Mouse (Mus musculus) T-helper 17 cell (primary cell): ENCODE results near the gene Mmp11.

ENCODE experiments used
- in situ Hi-C, 2 experiments: fragments of 300-600 bp; cut with MboI, MseI; formaldehyde crosslinking; loops; 1 replicate in 1 of 2; 2 replicates in 1 of 2; pipeline ENCODE4 v1.15.1; 2025; ENCODE audit warnings: high pct_unique_total_duplicates in 2 of 2

Mmp11 gene

DNA sequence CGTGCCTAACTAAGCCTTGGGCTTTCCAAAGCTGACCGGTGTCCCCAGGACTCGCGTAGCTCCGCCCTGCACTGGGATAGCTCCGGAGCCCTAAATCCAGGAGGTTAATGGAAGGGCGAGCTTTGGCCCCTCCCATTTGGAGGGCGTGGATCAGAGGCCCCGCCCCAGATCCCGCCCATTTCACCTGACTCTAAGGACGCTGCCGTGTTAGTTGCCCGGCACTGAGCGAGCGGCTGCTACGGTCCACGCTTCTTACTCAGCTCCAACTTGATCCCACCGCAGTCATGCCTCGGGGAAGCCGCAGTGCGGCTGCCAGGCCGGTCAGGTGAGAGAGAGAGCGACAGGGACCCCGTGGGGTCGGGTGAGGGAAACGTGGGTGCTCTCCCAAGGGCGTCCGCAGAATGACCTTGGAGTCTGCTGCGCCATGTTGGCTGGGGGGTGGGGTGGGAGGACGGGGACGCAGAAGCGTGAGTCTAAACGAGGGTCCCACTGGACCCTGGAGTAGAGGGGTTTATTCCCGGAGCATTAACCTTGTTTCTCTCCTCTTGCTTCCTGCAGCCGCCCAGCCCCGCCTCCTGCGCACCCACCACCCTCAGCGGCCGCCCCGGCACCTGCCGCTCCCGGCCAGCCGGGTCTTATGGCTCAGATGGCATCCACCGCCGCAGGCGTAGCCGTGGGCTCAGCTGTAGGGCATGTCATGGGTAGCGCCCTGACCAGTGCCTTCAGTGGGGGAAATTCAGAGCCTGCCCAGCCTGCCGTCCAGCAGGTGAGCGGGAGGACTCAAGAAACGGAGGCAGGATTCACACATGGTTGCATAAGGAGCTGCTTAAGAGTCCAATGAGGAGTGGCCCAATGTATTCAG lies at the start of gene Mmp11:
Gene Mmp11, minus strand, starts transcription at position 817 of the 862 bp plus-strand sequence.
- in situ Hi-C loops, result no loop called here

GRCm38 (mm10) chr10:75979432-75979831 lies 43.1 kb upstream of the Mmp11 start:
- in situ Hi-C loops, result no loop called here

- in situ Hi-C loops, result no loop called here
These were observed 42.5 kb upstream of the Mmp11 start for GRCm38 (mm10) chr10:75978835-75979157.

GRCm38 (mm10) chr10:75978119-75978834 lies 42.0 kb upstream of the Mmp11 start:
- in situ Hi-C loops, result no loop called here

DNA sequence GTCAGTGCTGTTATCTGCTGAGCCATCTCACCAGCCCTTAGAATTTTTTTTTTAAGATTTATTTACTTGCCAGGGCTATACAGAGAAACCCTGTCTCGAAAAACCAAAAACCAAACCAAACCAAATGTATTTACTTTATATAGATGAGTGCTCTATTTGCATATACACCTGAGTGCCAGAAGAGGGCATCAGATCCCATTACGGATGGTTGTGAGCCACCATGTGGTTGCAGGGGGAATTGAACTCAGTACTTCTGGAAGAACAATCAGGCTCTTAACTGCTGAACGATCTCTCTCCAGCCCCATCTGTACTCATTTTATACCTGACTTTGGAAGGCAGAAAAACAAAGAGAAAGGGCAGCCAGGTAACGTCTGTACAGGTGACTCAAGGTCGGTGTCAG lies 38.9 kb upstream of the Mmp11 start:
- in situ Hi-C loops, result no loop called here

GRCm38 (mm10) chr10:75973846-75974245 lies 37.5 kb upstream of the Mmp11 start:
- in situ Hi-C loops, result no loop called here

DNA sequence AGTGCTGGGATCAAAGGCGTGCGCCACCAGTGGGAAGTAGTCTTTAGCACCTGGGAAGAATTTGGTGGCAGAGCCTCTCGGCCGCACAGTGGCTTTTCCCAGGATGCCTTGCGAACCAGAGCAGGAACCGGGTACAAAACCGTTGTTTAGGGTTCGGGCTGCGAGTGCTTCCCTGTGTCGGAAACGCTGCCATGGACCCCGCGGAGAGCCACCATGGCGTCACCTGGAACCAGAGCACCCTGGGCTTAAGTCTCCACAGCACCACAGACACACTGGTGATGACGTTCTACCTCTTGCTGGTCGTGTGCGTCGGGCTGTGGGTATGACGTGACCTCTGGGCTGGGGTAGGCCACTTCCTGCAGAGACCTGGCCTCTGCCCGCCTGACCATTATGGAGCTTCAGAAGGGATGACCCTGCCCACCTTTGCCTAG lies 18.1 kb upstream of the Mmp11 start, which contains the start of gene Gm5134:
Gene Gm5134, plus strand, starts transcription at position 134 of the 431 bp plus-strand sequence.
- in situ Hi-C loops, result loop anchor here (5.0 kb wide), 2 partner anchors 67 to 212 kb away; no protein-coding TSS in a partner anchor

DNA sequence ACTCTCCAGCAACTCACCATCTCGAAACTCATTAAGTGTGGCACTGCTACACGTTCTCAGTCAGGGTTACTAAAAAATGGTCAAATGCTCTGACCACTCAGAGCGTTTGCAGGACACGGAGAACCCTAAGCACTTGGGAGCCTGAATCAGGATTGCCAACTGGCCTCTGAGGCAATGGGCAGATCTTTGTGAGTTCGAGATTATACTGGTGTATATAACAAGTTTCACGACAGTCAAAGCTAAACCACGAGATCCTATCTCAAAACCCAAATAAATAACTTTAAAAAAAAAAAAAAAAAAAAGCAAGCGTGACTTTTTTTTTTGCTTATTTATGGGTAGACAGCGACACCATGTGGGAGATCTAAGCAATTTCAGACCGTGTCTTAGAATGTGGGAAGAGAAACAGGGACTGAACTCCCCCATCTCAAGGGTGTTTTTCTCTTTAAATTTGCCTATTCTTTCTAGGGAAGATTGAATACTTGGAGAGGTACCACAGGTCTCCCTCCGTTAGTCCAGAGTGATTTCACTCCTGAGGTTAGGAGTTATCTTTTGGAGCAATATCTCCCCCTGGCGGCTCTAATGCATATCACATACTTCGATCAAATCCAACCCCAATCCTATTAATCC lies 15.2 kb upstream of the Mmp11 start:
- in situ Hi-C loops, result loop anchor here (5.0 kb wide), 2 partner anchors 64 to 209 kb away; no protein-coding TSS in a partner anchor

- in situ Hi-C loops, result loop anchor here (5.0 kb wide), 2 partner anchors 64 to 208 kb away; no protein-coding TSS in a partner anchor
These were observed 14.5 kb upstream of the Mmp11 start for GRCm38 (mm10) chr10:75950791-75951210.

GRCm38 (mm10) chr10:75949053-75950045 lies 13.1 kb upstream of the Mmp11 start:
- in situ Hi-C loops, result loop anchor here (5.0 kb wide), 3 partner anchors 62 to 207 kb away; no protein-coding TSS in a partner anchor

GRCm38 (mm10) chr10:75948079-75948478 lies 11.8 kb upstream of the Mmp11 start:
- in situ Hi-C loops, result loop anchor here in 1 of 2 experiments (5.0 kb wide), 1 partner anchor 191 kb away; no protein-coding TSS in a partner anchor

- in situ Hi-C loops, result loop anchor here in 1 of 2 experiments (5.0 kb wide), 1 partner anchor 189 kb away; no protein-coding TSS in a partner anchor
These were observed 9.6 kb upstream of the Mmp11 start for GRCm38 (mm10) chr10:75945896-75946295.

DNA sequence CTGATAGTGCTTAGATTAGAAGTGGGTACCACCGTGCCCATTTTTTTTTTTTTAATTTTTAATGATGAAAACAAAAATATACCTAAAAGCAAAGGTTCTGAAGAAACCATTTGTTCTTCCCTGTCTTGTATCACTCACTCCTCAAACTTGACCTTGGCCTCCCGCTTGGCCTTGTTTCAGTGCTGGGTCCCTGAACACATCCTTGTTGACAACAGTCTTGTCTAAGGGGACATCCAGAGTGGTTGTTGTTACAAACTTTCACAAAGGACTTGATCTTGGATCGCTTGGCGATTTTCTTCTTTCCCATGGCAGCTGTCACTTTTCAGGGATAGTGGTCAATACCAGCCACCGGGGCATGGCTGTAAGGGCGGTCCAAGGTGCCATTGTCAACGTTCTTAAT lies 8.9 kb upstream of the Mmp11 start:
- in situ Hi-C loops, result loop anchor here in 1 of 2 experiments (5.0 kb wide), 1 partner anchor 188 kb away; no protein-coding TSS in a partner anchor

GRCm38 (mm10) chr10:75944066-75944772 lies 7.9 kb upstream of the Mmp11 start:
- in situ Hi-C loops, result no loop called here

GRCm38 (mm10) chr10:75942736-75943477 lies 6.6 kb upstream of the Mmp11 start, which contains the start of gene Vpreb3:
Gene Vpreb3, plus strand, starts transcription at chr10:75943057.
- in situ Hi-C loops, result no loop called here

DNA sequence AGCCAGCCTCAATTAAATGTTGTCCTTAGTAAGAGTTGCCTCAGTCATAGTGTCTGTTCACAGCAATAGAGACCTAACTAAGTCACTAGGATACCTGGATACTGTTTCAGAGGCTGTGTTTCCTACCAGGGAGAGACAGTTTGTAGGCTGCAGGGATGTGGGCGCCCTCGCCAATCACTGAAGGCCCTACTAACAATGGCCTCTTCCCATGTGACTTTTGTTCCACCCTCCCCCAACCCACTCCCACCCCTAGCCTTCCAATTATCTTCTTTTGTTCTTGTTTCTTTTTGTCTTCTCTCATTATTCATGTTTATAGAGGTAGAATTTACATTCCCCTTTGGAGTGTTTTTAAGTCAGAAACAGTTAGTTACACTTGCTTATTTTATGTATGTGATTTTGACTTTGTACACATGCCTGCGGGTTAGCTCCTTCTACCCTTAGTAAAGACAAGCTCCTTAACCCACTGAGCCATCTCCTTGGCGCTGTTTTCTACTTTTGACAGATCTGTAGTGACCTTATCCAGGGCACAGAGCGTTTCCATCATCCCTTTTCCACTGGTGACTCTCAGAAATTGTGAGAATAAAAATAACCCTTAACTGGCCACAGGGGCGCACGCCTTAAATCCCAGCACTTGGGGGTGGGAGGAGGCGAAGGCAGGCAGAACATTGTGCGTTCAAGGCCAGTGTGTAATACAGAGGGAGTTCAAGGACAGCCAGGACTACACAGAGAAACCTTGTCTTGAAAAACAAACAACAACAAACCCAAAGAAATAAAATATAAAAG lies 4.9 kb upstream of the Mmp11 start:
- in situ Hi-C loops, result no loop called here

DNA sequence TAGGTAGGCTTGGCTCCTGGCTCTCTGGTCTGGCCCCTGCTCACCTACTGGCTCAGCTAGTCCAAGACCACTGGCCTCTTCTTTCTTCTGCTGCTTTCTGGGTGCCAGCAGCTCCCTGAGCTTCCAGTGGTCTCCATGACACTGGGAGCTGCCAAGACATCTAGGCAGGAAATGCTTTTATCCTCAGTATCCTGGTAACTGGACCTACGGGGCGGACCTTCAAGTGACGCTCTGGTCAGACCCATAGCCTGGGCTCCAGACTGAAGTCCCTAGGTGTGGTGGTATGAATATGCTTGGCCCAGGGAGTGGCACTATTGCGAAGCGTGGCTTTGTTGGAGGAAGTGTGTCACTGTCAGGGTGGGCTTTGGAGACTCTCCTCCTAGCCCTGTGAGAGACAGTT lies 4.2 kb upstream of the Mmp11 start, which contains the start of gene Gm867:
Gene Gm867, minus strand, starts transcription at position 153 of the 400 bp plus-strand sequence.
- in situ Hi-C loops, result no loop called here
